Mouse (Mus musculus) heart, embryonic 11.5 days (tissue): ENCODE measurements around the gene Letmd1. TPM values are rescaled to one million over a fixed set of nuclear protein-coding genes. Genes with fewer than 3 reads are reported as not detected.
"Not testable (repeated sequence)": the region's sequence is repeated elsewhere in the genome, so short reads cannot be mapped to it uniquely, and the experiment has no call there.

ENCODE experiments used
- ATAC-seq: fragments of 200-750 bp; cut with Nextera tagmentation; replicated peaks from 2 replicates; pipeline ENCODE4 v1.8.0; 2017; ENCODE audit warnings: moderate library complexity; ENCODE audit not compliant: insufficient number of reproducible peaks, low FRiP score, low TSS enrichment
- H3K27ac ChIP-seq: fragments of 300-500 bp; sonication (generic); 2 replicates; pipeline ENCODE4 v1.5.1; 2014; ENCODE audit warnings: mild to moderate bottlenecking, low read depth, low read length
- H3K27me3 ChIP-seq: fragments of 300-500 bp; sonication (generic); 2 replicates; pipeline ENCODE4 v1.6.1; 2014; ENCODE audit warnings: mild to moderate bottlenecking, low read length, mixed read lengths; ENCODE audit not compliant: control insufficient read depth, insufficient read depth
- H3K36me3 ChIP-seq: fragments of 300-500 bp; sonication (generic); 2 replicates; pipeline ENCODE4 v1.6.1; 2014; ENCODE audit warnings: mild to moderate bottlenecking, low read length, moderate library complexity, mixed read lengths; ENCODE audit not compliant: control insufficient read depth, insufficient read depth
- H3K4me1 ChIP-seq: fragments of 300-500 bp; sonication (generic); 2 replicates; pipeline ENCODE4 v1.6.1; 2014; ENCODE audit warnings: low read length; ENCODE audit not compliant: control insufficient read depth, insufficient read depth
- H3K4me2 ChIP-seq: fragments of 300-500 bp; sonication (generic); 2 replicates; pipeline ENCODE4 v1.6.1; 2014; ENCODE audit warnings: mild to moderate bottlenecking, moderate library complexity
- H3K4me3 ChIP-seq: fragments of 300-500 bp; sonication (generic); 2 replicates; pipeline ENCODE4 v1.5.1; 2014; ENCODE audit warnings: low read depth, low read length
- H3K9ac ChIP-seq: fragments of 300-500 bp; sonication (generic); 2 replicates; pipeline ENCODE4 v1.6.1; 2014; ENCODE audit warnings: mild to moderate bottlenecking, low read depth, low read length, moderate library complexity
- H3K9me3 ChIP-seq: fragments of 300-500 bp; sonication (generic); replicated peaks from 2 replicates; pipeline ENCODE4 v1.6.1; 2016; ENCODE audit warnings: low read length; ENCODE audit not compliant: control insufficient read depth
- WGBS: fragments of 180-500 bp; shearing (Covaris S2); extraction: QIAGEN DNeasy Blood & Tissue Kit; methylation state at CpG from one replicate; pipeline ENCODE4 v1.1.7; 2014; ENCODE audit not compliant: insufficient replicate concordance; 5-methylcytosine and 5-hydroxymethylcytosine counted together
- polyA plus RNA-seq: library from polyadenylated mRNA; unstranded; fragments of >200 nt; fragmentation: Nextera tagmentation; extraction: Ambion mirVana; gene quantifications from 2 replicates; pipeline ENCODE4 v1.2.1, GENCODE M21; 2014

Letmd1 gene
- polyA plus RNA-seq: 19.0 and 19.3 TPM in 2 replicates

DNA sequence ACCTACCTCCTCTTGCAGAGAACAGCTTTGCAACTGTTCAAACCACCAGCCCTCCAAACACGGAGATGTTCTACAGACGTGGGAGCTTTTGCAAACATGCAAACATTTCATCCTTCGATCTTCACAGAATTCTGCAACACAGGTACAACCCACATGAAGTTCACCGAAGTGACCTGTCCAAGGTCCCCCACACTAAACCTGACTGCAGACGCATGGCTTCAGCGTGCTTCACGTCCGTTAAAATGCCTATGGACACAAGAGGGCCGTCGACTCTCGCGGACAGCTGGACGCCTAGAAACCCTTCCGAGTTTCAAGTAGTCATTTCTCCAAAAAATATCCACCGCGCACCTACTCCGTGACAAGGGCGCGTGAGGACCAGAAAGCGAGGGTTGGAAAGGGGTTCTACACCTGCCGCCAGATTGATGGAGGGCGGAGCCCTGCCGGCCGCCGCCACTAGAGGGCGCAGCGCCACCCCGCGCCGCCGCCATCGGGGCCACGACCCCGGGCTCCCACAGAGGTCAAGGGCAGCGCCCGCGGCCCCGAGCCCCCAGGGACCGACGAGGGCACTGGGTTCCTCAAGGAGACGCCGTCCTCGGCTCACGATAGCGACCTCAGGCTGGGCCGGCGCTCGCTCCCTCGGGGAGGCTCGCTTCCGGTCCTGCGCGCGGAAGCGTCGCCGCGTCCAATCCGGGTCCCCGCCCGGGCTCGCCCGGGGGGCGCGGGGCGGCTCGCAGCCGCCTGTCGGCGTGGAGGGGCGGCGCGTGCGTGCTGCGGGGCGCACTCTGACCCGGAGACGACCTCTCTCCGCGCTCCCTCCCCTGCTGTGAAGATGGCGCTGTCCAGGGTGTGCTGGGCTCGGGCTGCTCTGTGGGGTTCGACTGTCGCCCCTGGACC, at the start of gene Letmd1:
Gene Letmd1 (plus strand): TSS at position 729 of the 894 bp plus-strand sequence.
- WGBS: 2% methylated on average over 66 of the region's 84 CpGs
- Histone ChIP-seq H3K9me3 (no peaks in the 10 kb centered on the region), H3K9ac (peak within 1 kb of the TSS; percentile 89), H3K27ac (peak within 1 kb of the TSS; percentile 83), H3K27me3 (no peaks in the 10 kb centered on the region), H3K36me3 (peaks cover 3% of the 10 kb centered on the region; the same call in 1 of the 2 replicates), H3K4me3 (peak within 1 kb of the TSS; percentile 85), H3K4me1 (peaks cover 16% of the 10 kb centered on the region; the same call in 1 of the 2 replicates), H3K4me2 (peak within 1 kb of the TSS; percentile 91)
- ATAC-seq: peak; percentile 87

DNA sequence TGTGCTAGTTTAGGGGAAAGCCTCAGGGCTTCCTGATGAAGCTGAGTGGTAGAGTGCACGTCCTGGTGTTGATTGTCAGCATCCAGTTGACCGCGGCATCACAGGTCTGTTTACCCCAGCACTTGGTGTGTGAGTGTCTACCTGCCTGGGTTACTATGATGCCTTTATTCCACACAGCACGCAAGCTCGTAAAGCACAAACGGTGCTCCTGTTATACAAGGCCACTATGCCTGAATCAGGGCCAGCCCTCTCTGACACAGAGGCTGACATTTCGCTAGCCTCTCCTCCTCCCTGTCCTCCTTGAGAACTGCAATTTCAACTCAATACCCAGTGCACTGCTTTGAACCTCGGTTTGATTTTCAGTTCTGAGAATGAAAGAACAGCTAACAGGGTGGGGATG, 49.5 kb upstream of the Letmd1 start:
- 69% methylated on average over 8 of the region's 8 CpGs for WGBS
- Histone ChIP-seq H3K9me3 (no peaks in the 10 kb centered on the region), H3K27me3 (peaks cover 5% of the 10 kb centered on the region), H3K27ac (peak overlapping the region; percentile 86), H3K36me3 (no peaks in the 10 kb centered on the region), H3K4me1 (peaks cover 36% of the 10 kb centered on the region), H3K4me3 (0 out of 2 replicates have a peak overlapping the region, but pooled peaks have one; percentile 8), H3K4me2 (peak overlapping the region; percentile 99), H3K9ac (peak overlapping the region; percentile 67; the same call in 1 of the 2 replicates)
- no peak for ATAC-seq

DNA sequence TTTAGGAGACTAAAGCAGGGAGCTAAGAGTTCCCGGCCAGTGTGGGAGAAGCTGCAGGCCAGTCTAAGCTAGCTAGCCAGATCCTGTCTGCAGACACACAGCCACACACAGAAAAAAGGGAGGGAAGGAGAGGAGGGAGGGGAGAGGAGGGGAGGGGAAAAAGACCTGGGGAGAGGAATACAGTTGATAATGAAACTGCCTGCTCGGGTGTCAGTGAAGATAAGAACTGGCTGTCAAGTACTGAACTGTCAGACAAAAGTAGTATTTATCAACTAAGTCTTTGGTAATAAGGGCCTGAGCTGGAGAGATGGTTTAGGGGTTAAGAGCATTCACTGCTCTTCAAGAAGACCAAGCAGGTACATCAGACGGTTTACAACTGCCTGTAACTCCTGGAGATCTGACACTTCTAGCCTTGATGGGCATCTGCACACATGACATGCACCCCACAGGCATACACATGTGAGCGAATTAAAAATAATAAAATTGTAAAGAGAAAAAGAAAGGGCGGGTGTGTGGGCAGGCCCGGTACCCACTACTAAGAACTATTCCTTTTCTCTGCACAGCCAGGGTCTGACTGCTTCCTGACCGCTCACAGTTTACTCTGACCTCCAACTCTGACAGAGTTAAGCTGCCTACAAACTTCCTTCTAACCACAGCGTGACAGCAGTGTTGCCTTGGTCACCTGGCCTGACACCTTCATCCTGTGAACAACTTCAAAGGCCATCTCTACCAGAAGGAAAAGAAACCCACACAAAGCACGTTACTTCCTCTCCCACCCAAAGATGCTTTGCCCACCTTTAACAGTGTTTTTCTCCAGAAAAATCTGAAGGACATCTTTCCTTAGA, 48.7 kb upstream of the Letmd1 start:
- peak overlapping the region; percentile 86 for H3K27ac ChIP-seq
- H3K36me3 ChIP-seq: no peaks in the 10 kb centered on the region
- H3K27me3 ChIP-seq: peaks cover 12% of the 10 kb centered on the region
- peak overlapping the region; percentile 99 for H3K4me2 ChIP-seq
- H3K4me1 ChIP-seq: peaks cover 35% of the 10 kb centered on the region
- no peaks in the 10 kb centered on the region for H3K9me3 ChIP-seq
- peak; percentile 64 for ATAC-seq
- peak overlapping the region; percentile 19; the same call in 1 of the 2 replicates for H3K4me3 ChIP-seq
- H3K9ac ChIP-seq: peak overlapping the region; percentile 67
- WGBS: 41% methylated on average over 9 of the region's 9 CpGs

DNA sequence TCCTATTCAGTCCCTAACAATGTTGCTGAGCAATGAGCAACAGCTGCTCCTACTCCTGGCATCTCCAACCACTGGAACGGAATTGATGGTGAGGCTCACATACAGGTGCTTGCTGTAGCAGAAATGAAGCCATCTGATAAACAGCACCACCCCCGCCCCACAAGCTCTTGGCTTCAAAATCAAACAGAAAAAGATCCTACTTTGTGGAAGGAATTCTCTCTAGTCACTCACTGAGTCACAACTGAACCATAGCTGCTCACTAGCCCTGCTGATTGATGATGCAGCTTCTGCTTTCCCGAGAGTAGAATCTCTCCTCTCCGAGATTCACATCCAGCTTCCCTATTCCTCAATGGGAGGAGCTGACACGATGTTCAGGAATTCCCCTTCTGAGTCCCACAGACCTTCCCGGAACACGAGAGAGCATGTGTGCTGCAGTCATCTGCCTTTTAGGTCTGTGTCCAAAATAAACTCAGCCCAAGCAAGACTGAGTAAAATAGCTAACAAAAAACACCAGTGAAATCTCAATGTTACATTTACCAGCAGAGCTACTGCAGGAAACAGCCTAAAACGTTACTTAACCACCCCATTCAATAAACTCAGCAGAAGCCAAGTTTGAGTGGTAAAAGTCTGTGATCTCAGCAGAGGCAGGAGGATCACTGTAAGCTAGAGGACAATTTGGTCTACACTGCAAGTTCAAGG, 47.6 kb upstream of the Letmd1 start:
- H3K36me3 ChIP-seq: no peaks in the 10 kb centered on the region
- H3K9ac ChIP-seq: peak overlapping the region; percentile 49; the same call in 1 of the 2 replicates
- peak overlapping the region; percentile 73 for H3K4me3 ChIP-seq
- 36% methylated on average over 8 of the region's 8 CpGs for WGBS
- H3K27me3 ChIP-seq: peaks cover 15% of the 10 kb centered on the region
- 0 out of 2 replicates have a peak overlapping the region, but pooled peaks have one; percentile 46 for H3K27ac ChIP-seq
- peaks cover 35% of the 10 kb centered on the region for H3K4me1 ChIP-seq
- no peak for ATAC-seq
- H3K9me3 ChIP-seq: no peaks in the 10 kb centered on the region
- H3K4me2 ChIP-seq: peak overlapping the region; percentile 99

DNA sequence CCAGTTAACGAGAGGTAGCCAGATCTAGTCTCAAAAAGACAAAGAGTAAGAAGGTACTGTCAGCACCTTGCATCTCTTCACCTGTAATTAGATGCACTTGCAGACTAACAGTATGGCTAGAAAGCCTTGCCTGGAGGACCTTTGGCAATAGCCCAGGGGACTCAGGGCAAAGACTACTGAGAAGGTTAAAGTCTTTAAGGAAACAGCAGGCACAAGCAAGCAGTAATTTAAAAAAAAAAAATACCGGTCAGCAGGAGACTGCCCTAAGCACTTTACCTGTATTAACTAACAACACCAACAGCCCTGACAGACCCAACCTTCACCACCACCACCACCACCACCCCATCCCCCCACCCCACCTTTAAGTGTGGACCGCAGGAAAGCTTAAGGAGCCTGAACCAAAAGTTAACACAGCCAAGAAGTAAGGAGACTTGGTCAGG, 47.0 kb upstream of the Letmd1 start, which contains the start of gene Gm5475:
Gene Gm5475 (plus strand): TSS at position 390 of the 440 bp plus-strand sequence.
- ATAC-seq, H3K36me3 ChIP-seq, H3K9me3 ChIP-seq: not testable (repeated sequence)
- Histone ChIP-seq H3K4me2 (peak within 1 kb of the TSS; percentile 99), H3K27ac (0 out of 2 replicates have a peak within 1 kb of the TSS, but pooled peaks have one; percentile 46), H3K4me1 (peaks cover 35% of the 10 kb centered on the region), H3K9ac (peak within 1 kb of the TSS; percentile 83), H3K4me3 (peak within 1 kb of the TSS; percentile 73), H3K27me3 (peaks cover 15% of the 10 kb centered on the region)
- WGBS: 27% methylated on average over 3 of the region's 3 CpGs

DNA sequence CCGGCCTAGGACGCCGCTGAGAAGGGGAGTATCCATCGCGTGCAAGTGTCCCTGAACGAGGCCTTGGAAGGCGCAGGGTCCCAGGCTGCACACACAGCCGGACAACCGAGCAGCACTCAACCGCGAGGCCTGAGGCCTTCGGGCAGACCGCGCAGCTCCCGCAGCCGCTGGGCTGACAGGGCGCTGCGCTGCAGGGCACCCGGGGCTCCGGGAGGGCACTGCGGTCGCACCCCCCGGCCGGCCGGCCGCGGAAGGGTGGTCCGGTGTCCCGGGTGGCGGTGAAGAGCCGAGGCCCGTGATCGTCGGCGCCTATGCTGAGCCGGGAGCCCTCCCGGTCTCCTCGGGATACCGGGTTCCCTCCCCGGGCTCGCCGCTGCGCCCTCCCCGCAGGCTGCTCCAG, 46.3 kb upstream of the Letmd1 start:
- no peak overlapping the region for H3K27ac ChIP-seq
- peak overlapping the region; percentile 73 for H3K4me3 ChIP-seq
- peak overlapping the region; percentile 83 for H3K9ac ChIP-seq
- peak overlapping the region; percentile 99 for H3K4me2 ChIP-seq
- peaks cover 35% of the 10 kb centered on the region for H3K4me1 ChIP-seq
- H3K36me3 ChIP-seq: no peaks in the 10 kb centered on the region
- WGBS: under 1% methylated on average over 40 of the region's 44 CpGs
- peak; percentile 55 for ATAC-seq
- H3K27me3 ChIP-seq: peaks cover 15% of the 10 kb centered on the region
- no peaks in the 10 kb centered on the region for H3K9me3 ChIP-seq

DNA sequence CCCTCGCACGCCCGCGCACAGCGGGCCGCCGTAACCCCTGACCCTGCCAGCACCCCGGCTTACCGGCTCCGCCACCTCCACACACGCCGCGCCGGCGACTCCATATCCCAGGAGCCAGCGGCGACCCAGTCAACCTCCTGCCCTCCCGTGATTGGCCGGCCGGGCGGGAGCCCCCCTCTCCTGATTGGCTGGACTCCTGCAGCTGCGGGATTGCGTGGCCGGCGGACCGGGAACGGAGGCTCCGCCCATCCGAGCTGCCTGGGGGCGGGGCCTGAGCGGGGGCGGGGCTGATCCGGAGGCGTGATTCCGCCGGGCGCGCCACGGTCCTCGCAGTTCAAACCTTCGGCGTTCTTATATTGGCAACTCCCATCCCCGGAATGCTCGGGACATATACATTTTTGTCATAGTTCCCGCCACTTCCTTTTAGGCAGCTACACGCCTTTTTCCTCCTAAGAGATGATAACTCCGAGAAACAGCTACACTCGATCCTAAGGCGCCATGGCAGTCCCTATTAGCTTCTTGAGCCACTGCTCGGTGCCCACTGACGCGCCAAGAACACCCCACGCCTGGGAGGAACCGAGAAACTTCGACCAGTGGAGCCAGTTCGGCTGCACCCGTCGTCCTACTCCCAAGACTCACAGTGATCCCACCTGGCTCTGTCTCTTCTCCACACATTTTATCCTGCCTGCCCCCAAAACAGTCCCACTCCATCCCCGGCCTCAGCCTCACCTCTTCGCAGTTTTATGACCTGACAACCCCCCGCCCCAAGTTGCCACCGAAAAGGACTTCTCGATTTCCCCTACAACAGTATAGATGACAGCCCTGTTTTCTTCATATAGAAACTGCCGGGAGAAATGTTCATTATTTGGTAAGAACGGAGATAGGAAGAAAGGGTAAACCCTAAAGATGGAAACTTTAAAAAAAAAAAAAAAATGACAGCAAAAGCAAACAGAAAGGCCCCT, 45.6 kb upstream of the Letmd1 start:
- Histone ChIP-seq H3K4me1 (peaks cover 32% of the 10 kb centered on the region), H3K4me2 (peak overlapping the region; percentile 99), H3K4me3 (peak overlapping the region; percentile 73), H3K9me3 (no peaks in the 10 kb centered on the region), H3K27ac (no peak overlapping the region), H3K36me3 (no peaks in the 10 kb centered on the region), H3K27me3 (peaks cover 15% of the 10 kb centered on the region), H3K9ac (peak overlapping the region; percentile 83)
- ATAC-seq: peak; percentile 95
- WGBS: 2% methylated on average over 60 of the region's 65 CpGs
